Mouse (Mus musculus) kidney, adult 2 months (tissue): ENCODE results near the gene Med14.

Source experiments
- CTCF ChIP-seq: fragments of 200-500 bp; conservative IDR thresholded peaks from 2 replicates; pipeline ENCODE4 v1.5.1; 2011; ENCODE audit warnings: low read depth, mild to moderate bottlenecking, control low read depth, low read length, moderate library complexity, mixed read lengths; ENCODE audit not compliant: insufficient read depth, insufficient read length
- POLR2A ChIP-seq: fragments of 200-500 bp; IDR thresholded peaks from one replicate; pipeline ENCODE4 v1.6.1; 2011; ENCODE audit warnings: low read depth, low read length, control low read depth

DNA sequence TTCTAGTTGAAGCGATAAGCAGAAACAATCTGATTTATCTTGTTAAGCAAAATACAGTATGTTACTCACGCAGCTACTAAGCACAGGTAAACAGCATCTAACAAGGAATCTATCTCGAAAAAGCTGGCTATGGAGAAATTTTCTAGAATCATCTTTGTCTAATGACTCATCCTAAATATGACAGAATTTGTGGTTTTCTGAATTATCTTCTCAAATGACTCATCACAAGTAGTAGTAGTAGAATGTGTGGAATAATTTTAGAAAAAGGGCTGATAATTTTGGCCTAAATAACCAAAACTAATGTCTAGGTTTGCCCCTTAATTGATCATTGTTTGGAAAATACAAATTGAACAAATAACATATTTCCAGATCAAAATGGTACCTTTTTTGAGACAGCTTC lies 15.1 kb downstream of the Med14 start:
- TF ChIP-seq POLR2A (no peak), CTCF (no peak)
